Mouse (Mus musculus): ENCODE measurements around the gene Creg1.

DNA sequence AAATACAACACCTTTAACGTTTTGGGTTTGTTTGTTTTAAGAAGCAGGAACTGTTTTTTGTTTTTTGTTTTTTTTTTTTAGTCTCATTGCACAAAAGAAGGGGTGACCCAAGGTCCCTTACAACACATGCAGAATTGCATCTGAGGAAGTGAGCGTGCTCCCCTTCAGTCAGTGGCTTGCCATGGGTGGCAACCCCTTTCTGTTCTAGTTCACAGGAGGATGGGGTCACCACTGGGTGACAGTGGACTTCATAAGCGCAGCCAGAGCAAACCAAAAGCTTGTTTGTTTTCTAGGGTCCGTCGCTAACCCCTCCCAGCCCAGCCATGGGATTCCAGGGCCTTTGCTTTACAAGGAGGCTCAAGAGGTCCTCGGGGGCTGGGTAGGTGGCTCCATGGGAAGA lies 32.0 kb upstream of the Creg1 start:
- TF ChIP-seq CTCF (IDR thresholded peaks at IDR 0.05; ENCODE audit: extremely low read depth, insufficient read depth, insufficient read length, insufficient replicate concordance) (no peak), POLR2A (IDR thresholded peaks at IDR 0.05; ENCODE audit: low read depth, low read length) (no peak)

All from spleen, adult 2 months (tissue).